Mouse (Mus musculus): Measurements from ENCODE around the gene Galntl6. TPM values are rescaled to one million over a fixed set of nuclear protein-coding genes. Genes with fewer than 3 reads are reported as not detected.

Galntl6 gene
- total RNA-seq (2015) (not detected in 2 replicates), total RNA-seq (2017) (not detected in 2 replicates)

DNA sequence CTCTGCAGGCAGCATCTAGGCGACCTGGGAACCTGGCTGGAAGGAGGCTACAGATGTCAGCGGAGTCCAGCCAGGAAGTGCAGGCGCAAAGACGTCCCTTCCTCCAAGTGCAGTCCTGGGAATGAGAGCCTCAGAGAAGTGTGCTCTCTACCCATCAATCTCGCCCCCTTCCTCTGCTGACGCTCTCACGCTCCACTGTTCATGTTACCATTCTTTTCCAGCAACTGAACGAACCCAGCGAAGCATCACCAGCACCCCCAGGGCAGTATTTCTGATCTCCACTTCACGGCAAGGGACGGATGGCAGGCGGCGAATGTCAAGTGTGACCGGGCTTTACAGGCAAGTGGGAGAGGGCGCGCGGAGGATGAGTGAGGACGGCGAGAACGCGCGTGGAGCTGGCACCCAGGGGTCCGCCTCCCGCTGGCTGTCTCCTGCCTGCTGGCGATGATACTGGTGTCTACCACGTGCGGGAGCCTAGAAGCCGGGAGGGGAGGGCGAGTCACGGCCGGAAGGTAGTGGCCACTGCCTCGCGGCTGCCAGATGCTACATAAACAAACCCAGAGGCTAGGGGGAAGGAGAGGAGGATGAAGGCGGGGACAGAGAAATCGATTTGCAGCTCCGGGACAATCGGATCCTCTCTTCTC is at the start of gene Galntl6:
Gene Galntl6 (minus strand): TSS at position 445 of the 644 bp plus-strand sequence.
- ATAC-seq (replicated peaks; ENCODE audit: poor library complexity): no peak

DNA sequence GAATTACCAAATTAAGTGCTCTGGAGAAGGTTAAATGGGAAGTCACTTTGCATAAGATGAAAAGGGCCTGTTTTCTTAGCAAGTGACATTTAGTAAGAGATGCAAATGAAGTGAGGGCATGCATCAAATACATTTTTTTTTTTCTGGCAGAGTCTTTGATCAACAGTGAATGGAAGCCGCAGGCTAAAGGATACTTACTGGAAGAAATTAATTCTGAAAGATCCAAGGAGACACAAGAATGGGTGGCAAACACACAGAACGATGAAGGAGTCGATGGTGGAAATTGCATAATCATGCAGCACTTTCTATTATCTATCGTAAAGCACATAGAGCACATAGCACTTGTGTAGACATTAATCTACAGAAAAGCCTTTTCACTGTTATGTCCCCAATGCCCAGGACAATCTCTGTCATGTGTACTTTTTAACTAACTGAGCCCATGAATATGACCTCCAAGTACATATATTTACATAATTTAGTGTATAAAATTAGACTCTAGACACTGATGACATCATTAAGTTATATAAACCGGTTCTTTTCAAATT is 44.8 kb upstream of the Galntl6 start:
- ATAC-seq (replicated peaks; ENCODE audit: poor library complexity): no peak

DNA sequence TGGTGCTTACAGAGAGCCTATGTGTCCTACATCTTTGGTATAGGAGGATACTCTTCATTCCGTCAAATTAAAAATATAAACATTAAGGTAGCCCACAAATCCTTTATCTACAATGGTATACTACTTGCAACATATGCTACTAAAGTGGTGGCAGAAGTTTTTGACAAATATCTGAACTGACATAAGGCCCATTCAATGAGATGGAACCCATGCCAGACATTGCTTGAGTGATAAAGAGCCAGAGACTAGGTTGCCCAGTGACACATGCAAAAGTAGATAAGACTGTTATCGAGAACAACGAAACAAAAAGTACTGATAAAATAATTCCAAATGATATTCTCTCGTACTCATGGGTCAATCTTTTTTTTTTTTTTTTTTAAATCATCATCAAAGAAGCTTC is 31.3 kb upstream of the Galntl6 start:
- ATAC-seq (replicated peaks; ENCODE audit: poor library complexity): no peak

DNA sequence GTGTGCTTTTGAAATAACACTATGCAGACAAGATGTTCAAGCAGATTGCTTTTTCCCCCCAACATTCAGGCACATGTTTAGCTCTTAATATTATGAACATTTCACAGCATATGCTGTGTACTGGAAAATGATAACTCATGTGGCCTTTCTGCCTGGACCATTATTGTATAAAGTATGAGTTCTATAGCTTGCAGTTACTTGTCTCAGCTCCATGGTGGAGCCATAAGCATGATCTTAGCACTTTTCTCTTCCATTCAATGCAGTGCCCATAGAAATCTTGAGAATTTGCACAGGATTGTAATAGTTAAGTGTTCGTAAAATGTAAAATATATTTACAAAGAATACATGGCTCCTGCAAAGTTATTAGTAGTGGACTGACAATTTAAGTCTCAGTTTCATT is 18.6 kb upstream of the Galntl6 start:
- no peak for ATAC-seq (replicated peaks; ENCODE audit: poor library complexity)

DNA sequence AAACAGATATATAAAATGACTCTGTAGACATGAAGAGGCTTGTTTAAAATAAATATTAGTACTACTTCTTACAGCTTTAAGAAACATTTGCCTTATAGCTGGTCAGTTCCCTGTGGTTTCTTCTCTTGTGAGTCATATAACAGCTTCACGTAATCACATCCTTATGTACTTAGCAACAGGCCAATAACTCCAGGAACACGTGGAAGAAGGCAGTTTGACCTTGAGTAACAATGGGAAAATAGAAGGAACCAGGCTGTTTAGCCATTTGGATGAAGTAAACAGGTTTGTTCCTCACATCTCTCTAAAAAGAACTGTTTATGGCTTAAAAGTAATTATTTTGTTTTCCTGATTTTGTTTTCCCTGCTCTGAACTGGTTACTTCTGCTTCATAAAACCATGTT is 2.7 kb upstream of the Galntl6 start:
- ATAC-seq (replicated peaks; ENCODE audit: poor library complexity): no peak

DNA sequence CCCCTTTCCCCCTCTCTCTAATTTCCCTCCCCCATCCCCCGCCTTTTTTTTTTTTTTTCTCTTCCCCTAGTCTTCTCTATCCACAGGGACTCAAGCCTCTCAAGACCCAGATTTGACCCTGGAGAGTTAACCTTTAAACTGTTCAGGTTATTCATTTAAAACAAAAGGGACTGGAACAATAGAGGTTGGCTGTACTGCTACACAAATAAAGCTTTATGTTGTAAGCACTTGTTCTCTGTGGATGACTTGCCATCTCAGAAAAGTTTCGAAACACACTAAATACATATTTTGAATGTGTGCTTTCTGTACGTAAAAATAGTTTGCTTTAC is 1.2 kb upstream of the Galntl6 start:
- no peak for ATAC-seq (replicated peaks; ENCODE audit: poor library complexity)

DNA sequence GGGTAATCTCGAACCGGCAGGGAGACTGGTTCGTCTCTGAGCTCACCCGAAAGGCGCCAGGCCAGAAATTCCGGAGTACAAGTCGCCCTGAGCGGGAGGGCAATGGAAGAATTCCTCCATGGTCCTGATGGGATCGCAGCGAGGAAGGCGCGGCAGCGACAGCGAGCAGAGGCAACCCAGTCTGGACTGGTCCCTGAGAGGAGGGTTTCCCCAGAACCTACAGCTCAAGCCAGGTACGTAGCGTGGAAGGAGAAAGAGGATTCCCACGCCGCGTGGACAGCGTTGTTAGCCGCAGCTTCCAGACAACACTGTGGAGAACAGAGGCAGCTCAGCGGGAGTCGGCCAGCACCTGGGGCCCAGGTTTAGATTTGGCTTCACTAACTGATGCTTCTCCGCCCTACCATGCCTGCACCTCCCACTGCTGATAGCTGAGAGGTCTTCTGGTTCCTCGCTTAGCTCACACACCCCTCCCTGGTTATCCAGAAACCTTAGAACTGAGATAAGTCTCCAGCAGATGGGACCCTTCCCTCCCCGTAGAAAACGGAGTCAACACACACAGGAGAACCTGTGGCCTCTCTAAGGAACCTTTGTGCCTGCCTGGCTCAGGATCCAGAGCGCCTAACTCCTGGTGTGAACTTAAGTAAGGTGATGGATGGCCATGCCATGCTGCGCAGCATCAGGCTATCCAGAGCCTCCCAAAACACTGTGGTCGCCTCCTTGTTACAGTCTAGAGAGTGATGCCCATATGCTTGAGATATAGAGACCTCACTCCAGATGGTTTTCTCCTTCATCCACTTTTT is 600 bp upstream of the Galntl6 start:
- ATAC-seq (replicated peaks; ENCODE audit: poor library complexity): no peak

DNA sequence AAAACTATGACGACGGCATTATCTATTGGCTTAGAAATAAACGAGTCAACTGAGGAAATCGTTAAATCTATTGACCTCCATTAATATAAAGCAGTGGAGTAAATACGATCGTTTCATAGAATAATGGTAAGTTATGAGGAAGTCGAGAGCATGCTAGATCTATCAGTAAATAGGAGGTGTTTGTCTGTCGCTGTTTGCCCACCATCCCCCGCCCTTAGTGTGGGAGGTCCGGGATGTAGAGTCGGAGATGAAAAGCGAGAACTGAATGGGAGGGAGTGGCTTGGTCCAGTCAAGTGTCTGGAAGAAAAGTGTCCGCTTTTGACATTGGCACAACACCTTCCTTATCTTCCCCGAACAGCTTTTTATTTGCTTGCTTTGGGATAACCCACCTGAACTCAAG is 763 bp downstream of the Galntl6 start, which contains the start of gene BC030500:
Gene BC030500 (plus strand): TSS at position 79 of the 400 bp plus-strand sequence.
- ATAC-seq (replicated peaks; ENCODE audit: poor library complexity): no peak

DNA sequence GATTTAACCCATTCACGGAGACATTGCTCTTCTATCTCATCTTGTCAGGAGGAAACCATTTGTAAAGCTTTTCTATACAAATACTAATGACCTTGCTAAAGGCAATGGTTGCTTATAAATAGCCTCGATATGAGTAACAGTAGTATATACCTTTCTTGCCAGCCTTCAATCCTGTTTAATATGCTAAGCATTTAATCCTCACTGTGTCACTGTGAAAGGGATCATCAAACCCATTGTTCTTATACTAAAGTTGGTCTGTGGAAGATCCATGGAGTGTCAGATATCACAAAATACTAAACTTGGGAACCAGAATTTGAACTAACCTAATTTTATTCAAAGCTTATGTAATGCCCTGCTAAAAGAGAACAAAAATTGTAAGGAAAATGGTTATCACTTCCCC is 8.0 kb downstream of the Galntl6 start:
- no peak for ATAC-seq (replicated peaks; ENCODE audit: poor library complexity)

DNA sequence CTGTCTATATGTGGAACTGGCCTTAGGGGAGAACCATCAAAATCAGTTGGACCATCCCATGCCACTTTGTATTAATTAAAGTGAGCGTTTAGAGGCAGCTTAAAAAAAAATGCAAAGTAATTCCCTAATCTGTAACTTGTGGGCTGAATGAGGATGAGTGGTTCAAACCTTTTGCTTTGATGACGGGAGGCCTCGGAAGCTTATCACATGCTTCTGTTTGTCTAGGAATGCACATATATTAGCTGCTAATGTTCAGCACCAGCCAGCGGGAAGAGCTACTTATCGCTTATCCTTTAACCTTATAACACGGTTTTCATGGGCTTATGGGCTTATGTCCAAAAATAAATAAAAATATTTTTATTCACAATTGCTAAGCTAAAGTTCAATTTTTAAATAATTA is 16.5 kb downstream of the Galntl6 start:
- ATAC-seq (replicated peaks; ENCODE audit: poor library complexity): no peak

DNA sequence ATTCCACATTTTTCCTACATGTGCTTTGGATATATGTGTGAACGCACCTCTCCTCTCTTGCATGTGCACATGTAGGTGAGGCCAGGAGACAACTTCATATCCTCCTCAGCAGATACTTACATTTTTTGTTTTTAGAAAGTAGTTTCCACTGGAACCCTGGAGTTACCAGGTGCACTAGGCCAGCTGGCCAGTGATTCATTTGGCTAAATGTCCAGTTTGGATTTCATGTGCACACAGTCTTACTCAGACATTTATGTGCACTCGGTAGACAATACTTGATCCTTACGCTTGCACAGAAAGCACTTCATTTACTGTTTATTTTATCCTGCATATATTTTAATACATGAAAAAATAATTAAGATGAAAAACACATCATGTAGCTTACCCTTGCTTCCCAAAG is 21.8 kb downstream of the Galntl6 start:
- no peak for ATAC-seq (replicated peaks; ENCODE audit: poor library complexity)

DNA sequence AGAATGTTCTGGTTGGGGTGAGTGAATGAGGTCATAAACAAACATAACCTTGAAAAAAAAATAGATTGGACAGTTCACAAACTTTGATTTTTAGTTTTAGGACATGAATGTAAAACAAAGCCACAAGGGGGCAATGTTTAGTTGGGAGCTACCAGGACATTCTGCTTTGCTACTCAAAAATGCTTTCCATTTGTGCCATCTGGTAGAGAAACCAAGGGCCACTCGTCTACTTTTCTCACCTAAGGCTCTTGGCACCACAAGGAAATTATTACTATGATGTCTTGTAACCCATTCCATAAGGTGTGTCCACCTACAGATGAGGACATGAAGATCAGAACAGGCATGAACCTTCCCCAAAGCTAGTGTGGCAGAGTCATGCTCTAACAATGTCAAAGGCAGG is 26.0 kb downstream of the Galntl6 start:
- no peak for ATAC-seq (replicated peaks; ENCODE audit: poor library complexity)

DNA sequence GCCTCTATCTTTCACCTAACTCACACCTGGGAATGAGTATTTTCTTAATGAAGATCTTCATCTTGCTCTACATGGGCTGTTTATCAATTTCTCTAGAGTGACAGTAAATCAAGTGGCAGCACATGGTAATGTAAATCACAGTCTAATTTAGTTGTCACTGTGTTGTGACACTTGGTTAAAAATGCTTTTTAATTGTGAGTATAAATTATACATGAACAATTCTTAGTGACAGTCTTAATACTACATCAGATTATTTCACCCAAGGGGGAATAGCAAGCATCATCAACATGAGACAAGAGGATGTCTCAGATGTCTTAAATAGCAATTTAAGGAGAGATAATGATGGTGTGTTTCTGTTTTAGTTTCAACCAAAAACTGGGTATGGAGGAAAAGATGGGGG is 88.1 kb downstream of the Galntl6 start:
- ATAC-seq (replicated peaks; ENCODE audit: poor library complexity): no peak

DNA sequence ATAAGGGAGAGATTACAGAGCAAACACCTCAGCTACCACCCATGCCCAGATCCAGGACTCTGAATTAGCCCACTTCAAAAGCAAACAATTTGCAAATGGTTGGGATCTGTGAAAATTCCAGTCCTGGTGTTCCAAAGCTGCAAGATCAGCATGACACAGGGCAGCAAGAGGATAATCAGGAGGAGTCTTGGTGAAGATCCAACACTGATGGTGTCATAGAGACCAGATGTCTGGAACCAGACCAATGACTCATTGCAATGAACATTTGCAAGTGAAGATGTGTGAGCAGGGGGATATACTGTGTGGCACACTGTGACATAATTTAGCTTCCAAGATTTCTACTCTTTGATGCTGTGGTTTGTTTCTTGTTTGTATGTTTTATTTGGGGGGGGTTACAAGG is 107.2 kb downstream of the Galntl6 start:
- ATAC-seq (replicated peaks; ENCODE audit: poor library complexity): no peak

DNA sequence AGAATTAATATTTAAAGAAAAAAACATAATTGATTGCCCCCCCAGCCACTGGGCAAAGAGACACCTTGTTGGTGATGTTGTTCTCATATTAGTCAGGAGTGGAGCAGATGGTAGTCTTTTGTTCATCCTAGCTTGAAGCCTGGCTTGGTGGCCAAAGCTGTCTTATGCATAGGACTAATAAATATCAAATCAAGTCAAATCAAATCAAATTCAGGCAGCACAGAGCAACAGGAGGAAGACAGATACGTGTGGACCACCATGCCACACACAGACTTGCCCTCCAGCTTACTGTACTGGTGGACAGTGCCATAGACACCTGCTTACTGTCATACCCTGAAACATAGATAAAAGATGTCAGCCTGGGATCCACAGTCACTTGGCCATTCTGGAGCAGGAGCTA is 110.6 kb downstream of the Galntl6 start:
- ATAC-seq (replicated peaks; ENCODE audit: poor library complexity): no peak

DNA sequence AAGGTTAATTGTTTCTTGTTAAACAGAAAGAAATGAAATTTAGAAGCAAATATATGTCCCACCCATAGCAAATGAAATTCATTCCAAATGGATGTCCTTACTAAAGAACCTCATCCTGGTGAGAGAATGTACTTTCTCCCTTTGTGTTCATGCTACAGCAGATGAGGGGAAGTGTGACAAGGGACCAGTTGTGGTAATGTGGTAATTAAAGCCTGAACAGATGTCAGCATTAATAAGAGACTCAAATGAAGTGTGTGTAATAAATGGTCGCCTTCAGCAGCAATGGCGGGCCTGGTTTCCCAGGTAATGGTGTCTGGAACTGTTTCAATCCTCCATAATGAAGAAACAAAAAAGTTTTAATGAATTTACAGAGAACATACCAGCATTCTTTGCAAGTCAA is 158.7 kb downstream of the Galntl6 start:
- no peak for ATAC-seq (replicated peaks; ENCODE audit: poor library complexity)

DNA sequence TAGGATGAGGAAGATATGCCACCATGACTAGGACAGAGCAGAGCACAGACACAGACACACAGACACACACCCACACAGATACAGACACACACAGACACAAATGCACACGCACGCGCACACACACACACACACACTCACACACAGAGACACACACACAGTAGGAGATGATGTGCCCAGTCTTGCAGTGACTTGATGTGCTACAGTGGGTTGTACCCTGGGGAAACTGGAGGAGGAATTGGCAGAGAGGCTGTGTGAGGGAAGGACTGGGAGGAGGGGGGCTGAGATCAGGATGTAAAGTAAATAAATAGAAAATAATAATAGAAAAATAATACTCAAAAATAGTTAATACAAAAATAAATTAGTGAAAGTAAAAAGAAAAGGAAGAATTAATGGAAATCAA is 174.5 kb downstream of the Galntl6 start:
- ATAC-seq (replicated peaks; ENCODE audit: poor library complexity): no peak

DNA sequence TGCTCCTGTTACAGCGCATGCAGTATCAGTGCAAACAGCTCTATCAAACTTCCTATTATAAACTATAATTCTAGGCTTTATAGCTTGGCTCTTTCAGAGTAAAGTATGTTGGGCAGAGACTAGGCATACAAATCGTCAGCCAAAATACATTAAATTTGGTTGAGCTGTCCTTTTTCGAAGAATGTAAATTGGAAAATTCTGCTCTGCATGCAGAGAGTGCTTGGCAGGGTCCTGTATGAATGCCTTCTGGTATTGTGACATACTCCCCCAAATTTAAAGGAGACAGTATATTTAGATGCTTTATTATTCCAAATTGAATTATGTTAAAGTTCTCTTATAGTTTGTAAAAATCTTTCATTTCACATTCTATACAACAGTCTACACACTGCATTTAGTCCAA is 220.7 kb downstream of the Galntl6 start:
- ATAC-seq (replicated peaks; ENCODE audit: poor library complexity): no peak

DNA sequence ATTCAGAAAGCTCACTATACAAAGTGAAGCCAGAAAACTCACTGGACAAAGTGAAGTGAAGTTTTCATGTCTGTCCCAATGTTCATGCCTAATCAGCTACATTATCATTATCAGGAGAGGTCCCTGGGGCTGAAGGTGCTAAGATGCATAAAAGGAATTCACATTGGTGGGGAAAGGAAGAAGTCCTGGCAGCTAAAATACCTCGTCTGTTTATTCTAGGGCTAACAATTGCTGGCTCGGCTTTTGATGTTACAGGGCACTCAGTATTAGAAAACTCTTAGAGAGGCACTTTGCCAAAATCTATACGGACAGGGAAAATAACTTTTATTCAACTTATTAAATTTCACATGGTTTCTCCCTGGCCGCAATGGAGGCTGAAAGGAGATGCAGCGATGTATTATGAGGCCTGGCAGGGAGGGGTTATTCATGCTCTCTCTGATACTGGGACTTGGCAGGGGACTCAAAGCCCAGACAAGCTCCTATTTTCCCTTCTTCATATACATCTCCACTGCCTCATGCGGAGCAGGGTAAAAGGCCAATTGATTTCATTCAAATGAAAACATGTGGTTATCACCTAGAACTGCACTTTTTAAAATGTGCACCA is 234.5 kb downstream of the Galntl6 start:
- ATAC-seq (replicated peaks; ENCODE audit: poor library complexity): no peak

DNA sequence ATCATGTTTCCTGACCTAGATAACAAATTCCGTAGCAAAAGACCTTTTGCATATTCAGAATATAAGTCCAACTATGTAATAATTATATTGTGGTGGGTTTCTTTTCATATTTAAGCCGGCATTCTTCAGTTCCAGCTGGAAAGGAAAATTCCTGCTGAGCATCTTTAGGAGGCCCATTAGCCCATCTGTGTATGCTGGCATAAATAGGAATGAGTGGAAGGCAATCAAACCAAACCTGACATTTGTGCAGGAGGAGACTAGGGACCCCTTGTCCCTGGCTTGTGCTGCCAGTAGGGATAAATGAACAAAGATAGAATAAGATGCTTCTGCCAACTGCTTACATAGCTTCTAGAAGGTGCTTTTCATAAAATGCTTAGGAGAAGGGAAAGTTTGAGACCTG is 243.4 kb downstream of the Galntl6 start:
- no peak for ATAC-seq (replicated peaks; ENCODE audit: poor library complexity)

DNA sequence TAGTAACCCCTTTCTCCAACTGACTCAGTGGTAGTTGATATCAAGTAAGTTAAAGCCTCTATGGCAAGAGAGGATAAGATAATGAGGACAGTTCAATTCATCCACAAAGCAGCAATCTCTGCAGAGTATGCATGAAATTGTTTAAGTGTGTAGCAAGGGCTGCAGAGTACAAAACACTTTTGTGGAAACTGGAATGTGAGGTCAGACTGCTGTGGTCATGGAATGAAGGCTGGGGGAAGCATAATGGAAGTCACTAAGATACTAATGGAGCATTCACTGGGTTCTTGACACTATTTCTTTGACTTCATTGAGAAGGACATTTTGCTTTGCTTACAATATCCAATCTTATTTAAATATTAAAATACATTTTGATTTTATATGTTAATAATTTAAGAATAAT is 252.4 kb downstream of the Galntl6 start:
- no peak for ATAC-seq (replicated peaks; ENCODE audit: poor library complexity)

DNA sequence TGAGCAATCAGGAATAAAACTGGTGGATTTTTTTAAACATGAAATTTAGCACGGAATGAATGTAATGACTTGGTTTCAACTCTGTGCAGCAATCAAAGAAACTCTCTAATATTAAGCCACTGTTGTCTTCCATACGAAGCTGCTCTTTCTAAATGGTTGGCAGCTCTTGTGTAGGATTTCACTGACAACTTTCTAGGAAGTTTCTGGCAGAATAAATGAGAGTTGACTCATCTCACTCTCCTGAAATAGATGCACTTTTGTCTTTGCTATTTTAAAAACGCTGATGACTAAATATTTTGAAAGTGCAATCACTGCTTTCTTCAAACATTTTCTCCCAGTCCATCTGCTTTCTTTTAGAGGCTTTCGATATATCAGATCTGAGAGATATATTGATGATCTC is 256.8 kb downstream of the Galntl6 start:
- ATAC-seq (replicated peaks; ENCODE audit: poor library complexity): no peak

All from megakaryocyte progenitor cell, adult 5-6 weeks (primary cell).